Mouse (Mus musculus) MEL (cell line): ENCODE measurements around the gene Cyp2j12. TPM values are rescaled to one million over a fixed set of nuclear protein-coding genes. Genes with fewer than 3 reads are reported as not detected.

ENCODE experiments used
- DNase-seq: peaks from one replicate; pipeline ENCODE4 v3.0.0; 2011; ENCODE audit warnings: low read depth, low spot score
- H3K27ac ChIP-seq: 2 replicates; pipeline ENCODE4 v1.5.1; 2012; ENCODE audit warnings: low read depth, mild to moderate bottlenecking, control low read depth, low read length, moderate library complexity; ENCODE audit not compliant: control insufficient read depth
- H3K27me3 ChIP-seq, 2 experiments: fragments of 150-350 bp in 1 of 2; sonication (generic) in 1 of 2; 2 replicates each; pipeline ENCODE4 v1.6.1; 2012; ENCODE audit warnings: low read length in 2 of 2, mild to moderate bottlenecking in 2 of 2, improper control_type of control experiment in 1 of 2, moderate library complexity in 1 of 2; ENCODE audit not compliant: insufficient read depth in 2 of 2, control insufficient read depth in 1 of 2
- H3K36me3 ChIP-seq, 2 experiments: 2 replicates each; pipeline ENCODE4 v1.6.1; 2012 to 2014; ENCODE audit warnings: low read length in 2 of 2, improper control_type of control experiment in 1 of 2, inconsistent platforms in 1 of 2, mild to moderate bottlenecking in 1 of 2; ENCODE audit not compliant: insufficient read depth in 2 of 2, control insufficient read depth in 1 of 2
- H3K4me1 ChIP-seq, 2 experiments: fragments of 150-350 bp in 1 of 2; sonication (generic) in 1 of 2; 2 replicates each; pipeline ENCODE4 v1.6.1; 2012; ENCODE audit warnings: low read length in 2 of 2, improper control_type of control experiment in 1 of 2, mild to moderate bottlenecking in 1 of 2; ENCODE audit not compliant: insufficient read depth in 2 of 2, control insufficient read depth in 1 of 2
- H3K4me3 ChIP-seq, 2 experiments: fragments of 150-350 bp in 1 of 2; sonication (generic) in 1 of 2; 2 replicates each; pipeline ENCODE4 v1.5.1; 2012; ENCODE audit warnings: low read depth in 2 of 2, low read length in 2 of 2, mild to moderate bottlenecking in 2 of 2, moderate library complexity in 2 of 2, control low read depth in 1 of 2, improper control_type of control experiment in 1 of 2; ENCODE audit not compliant: control insufficient read depth in 1 of 2, insufficient read depth in 1 of 2
- H3K79me2 ChIP-seq: 2 replicates; pipeline ENCODE4 v1.6.1; 2012; ENCODE audit warnings: mild to moderate bottlenecking, low read length, moderate library complexity; ENCODE audit not compliant: control insufficient read depth, poor library complexity, insufficient read depth
- H3K9ac ChIP-seq: 2 replicates; pipeline ENCODE4 v1.6.1; 2012; ENCODE audit warnings: low read depth, mild to moderate bottlenecking, control low read depth, low read length, moderate library complexity; ENCODE audit not compliant: control insufficient read depth, poor library complexity, severe bottlenecking
- H3K9me3 ChIP-seq: fragments of 150-350 bp; sonication (generic); replicated peaks from 2 replicates; pipeline ENCODE4 v1.6.1; 2012; ENCODE audit warnings: mild to moderate bottlenecking, low read length, improper control_type of control experiment, moderate library complexity; ENCODE audit not compliant: insufficient read depth
- BHLHE40 ChIP-seq: IDR thresholded peaks from 2 replicates; pipeline ENCODE4 v1.6.1; 2012; ENCODE audit warnings: low read depth, mild to moderate bottlenecking, inconsistent platforms, low read length, improper control_type of control experiment, borderline replicate concordance
- CHD2 ChIP-seq: IDR thresholded peaks from 2 replicates; pipeline ENCODE4 v1.6.1; 2011; ENCODE audit warnings: low read length, improper control_type of control experiment
- E2F4 ChIP-seq: IDR thresholded peaks from 2 replicates; pipeline ENCODE4 v1.6.1; 2011; ENCODE audit warnings: low read depth, low read length, improper control_type of control experiment, borderline replicate concordance
- ELF1 ChIP-seq: IDR thresholded peaks from 2 replicates; pipeline ENCODE4 v1.6.1; 2014; ENCODE audit warnings: low read depth, mild to moderate bottlenecking, inconsistent platforms, low read length, improper control_type of control experiment, moderate library complexity
- ETS1 ChIP-seq: IDR thresholded peaks from 2 replicates; pipeline ENCODE4 v1.6.1; 2012; ENCODE audit warnings: low read depth, mild to moderate bottlenecking, inconsistent platforms, low read length, improper control_type of control experiment, moderate library complexity
- GABPA ChIP-seq: IDR thresholded peaks from 2 replicates; pipeline ENCODE4 v1.6.1; 2012; ENCODE audit warnings: low read depth, mild to moderate bottlenecking, inconsistent platforms, low read length, improper control_type of control experiment, moderate library complexity
- GATA1 ChIP-seq: IDR thresholded peaks from 2 replicates; pipeline ENCODE4 v1.6.1; 2011; ENCODE audit warnings: low read depth, low read length, improper control_type of control experiment
- MEF2A ChIP-seq: IDR thresholded peaks from 2 replicates; pipeline ENCODE4 v1.6.1; 2014; ENCODE audit warnings: low read depth, mild to moderate bottlenecking, inconsistent platforms, low read length, improper control_type of control experiment; ENCODE audit not compliant: poor library complexity, insufficient replicate concordance, severe bottlenecking; ENCODE audit errors: extremely low read depth
- MXI1 ChIP-seq: IDR thresholded peaks from 2 replicates; pipeline ENCODE4 v1.6.1; 2011; ENCODE audit warnings: mild to moderate bottlenecking, low read depth, low read length, improper control_type of control experiment
- NELFE ChIP-seq: IDR thresholded peaks from 2 replicates; pipeline ENCODE4 v1.6.1; 2011; ENCODE audit warnings: low read depth, low read length, improper control_type of control experiment
- NRF1 ChIP-seq: IDR thresholded peaks from 2 replicates; pipeline ENCODE4 v1.6.1; 2014; ENCODE audit warnings: low read depth, mild to moderate bottlenecking, inconsistent platforms, low read length, improper control_type of control experiment, moderate library complexity; ENCODE audit not compliant: poor library complexity, insufficient read depth, severe bottlenecking
- POLR2A ChIP-seq, 2 experiments: IDR thresholded peaks; 2 replicates each; pipeline ENCODE4 v1.6.1; 2011 to 2012; ENCODE audit warnings: low read length in 2 of 2, mild to moderate bottlenecking in 2 of 2, control low read depth in 1 of 2, improper control_type of control experiment in 1 of 2, low read depth in 1 of 2, moderate library complexity in 1 of 2; ENCODE audit not compliant: control insufficient read depth in 1 of 2, insufficient read depth in 1 of 2, poor library complexity in 1 of 2
- POLR2AphosphoS5 ChIP-seq: IDR thresholded peaks from 2 replicates; pipeline ENCODE4 v1.6.1; 2012; ENCODE audit warnings: low read depth, borderline replicate concordance, mild to moderate bottlenecking, inconsistent platforms, low read length, moderate library complexity, mixed read lengths
- RAD21 ChIP-seq: IDR thresholded peaks from 2 replicates; pipeline ENCODE4 v1.6.1; 2011; ENCODE audit warnings: mild to moderate bottlenecking, low read depth, low read length, improper control_type of control experiment
- RCOR1 ChIP-seq: IDR thresholded peaks from 2 replicates; pipeline ENCODE4 v1.6.1; 2012; ENCODE audit warnings: low read depth, mild to moderate bottlenecking, inconsistent platforms, low read length, improper control_type of control experiment
- SMC3 ChIP-seq: IDR thresholded peaks from 2 replicates; pipeline ENCODE4 v1.6.1; 2011; ENCODE audit warnings: low read depth, low read length, improper control_type of control experiment
- TAL1 ChIP-seq: IDR thresholded peaks from 2 replicates; pipeline ENCODE4 v1.6.1; 2012; ENCODE audit warnings: mild to moderate bottlenecking, inconsistent platforms, low read length, moderate library complexity, mixed read lengths
- TBP ChIP-seq: IDR thresholded peaks from 2 replicates; pipeline ENCODE4 v1.8.0; 2011; ENCODE audit warnings: low read depth, low read length, improper control_type of control experiment
- ZKSCAN1 ChIP-seq: IDR thresholded peaks from 2 replicates; pipeline ENCODE4 v1.6.1; 2012; ENCODE audit warnings: low read depth, mild to moderate bottlenecking, inconsistent platforms, low read length, improper control_type of control experiment, moderate library complexity
- polyA plus RNA-seq, 2 experiments: library from polyadenylated mRNA; stranded (reverse) in 1 of 2; unstranded in 1 of 2; fragments of >175 nt in 1 of 2; fragments of >200 nt in 1 of 2; gene quantifications; 2 replicates each; pipeline versions ENCODE4 v1.2.1 to v1.2.4; 2012; ENCODE audit warnings: low replicate concordance in 2 of 2, low read depth in 1 of 2; ENCODE audit not compliant: insufficient read length in 2 of 2, insufficient read depth in 1 of 2, missing spikeins in 1 of 2
- total RNA-seq: library from RNA; depleted of rRNA; stranded (reverse); fragments of 300-350 nt; gene quantifications from 2 replicates; pipeline ENCODE4 v1.2.3, GENCODE M21; 2012

Gene Cyp2j12
- total and polyA plus RNA-seq, 3 experiments: not detected

DNA sequence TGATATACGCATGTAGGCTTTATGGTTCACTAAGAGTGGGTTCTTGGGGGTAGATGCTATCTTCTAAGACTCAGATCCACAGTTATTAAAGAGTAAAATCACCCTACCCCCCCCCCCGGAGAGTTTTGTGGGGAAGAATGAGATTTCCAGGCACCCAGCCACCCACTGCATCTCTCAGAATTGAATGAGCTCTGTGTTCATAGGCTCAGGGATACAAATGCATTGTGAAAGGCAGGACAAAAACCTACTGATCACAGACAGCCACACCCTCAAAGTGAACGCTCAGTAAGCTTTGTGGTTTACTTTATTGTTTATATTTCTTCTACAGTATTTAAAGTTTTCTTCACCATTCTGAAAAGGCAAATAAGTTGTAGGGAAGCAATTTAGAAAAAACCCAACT lies 6.7 kb downstream of the Cyp2j12 start:
- Histone ChIP-seq H3K4me3 (no peak overlapping the region), H3K79me2 (no peaks in the 10 kb centered on the region), H3K27ac (no peak overlapping the region), H3K4me1 (no peaks in the 10 kb centered on the region), H3K36me3 (no peaks in the 10 kb centered on the region), H3K9me3 (no peaks in the 10 kb centered on the region), H3K27me3 (no peaks in the 10 kb centered on the region), H3K9ac (no peak overlapping the region)
- TF ChIP-seq E2F4 (no peak), RAD21 (no peak), ZKSCAN1 (no peak), TAL1 (no peak), SMC3 (no peak), ETS1 (no peak), GATA1 (no peak), CHD2 (no peak), NELFE (no peak), MXI1 (no peak), POLR2A (IDR thresholded peaks at IDR 0.05; ENCODE audit: control insufficient read depth in 1 of 2, insufficient read depth in 1 of 2, low read depth in 1 of 2, low read length in 2 of 2, poor library complexity in 1 of 2) (no peak), ELF1 (no peak), RCOR1 (no peak), MEF2A (no peak), GABPA (no peak), NRF1 (no peak), BHLHE40 (no peak), TBP (no peak)
- no peak for DNase-seq

DNA sequence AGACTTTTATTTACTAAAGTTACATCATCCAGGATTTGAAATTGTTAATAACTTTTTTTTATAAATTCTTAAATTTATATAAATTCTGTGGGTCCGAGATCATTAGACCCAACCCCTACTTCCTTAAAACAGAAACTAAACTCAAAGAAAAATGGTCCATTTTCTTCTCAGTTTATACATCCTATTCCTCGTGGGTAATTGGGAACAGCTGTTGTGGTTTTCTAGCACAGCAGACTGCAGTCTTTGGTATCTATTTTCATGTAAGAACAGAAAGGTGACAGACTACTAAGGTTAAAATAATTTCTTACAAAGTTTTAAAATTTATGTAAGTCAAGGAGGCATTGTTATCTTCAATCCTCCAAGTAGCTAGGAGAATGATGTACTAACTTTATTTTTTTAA lies 44.1 kb downstream of the Cyp2j12 start:
- Histone ChIP-seq H3K27me3 (no peaks in the 10 kb centered on the region), H3K9ac (no peak overlapping the region), H3K27ac (no peak overlapping the region)
- TF ChIP-seq GABPA (no peak), MEF2A (no peak), POLR2AphosphoS5 (no peak)
- TF ChIP-seq, all 39 proteins: peak for 0
- H3K9me3 ChIP-seq: no peaks in the 10 kb centered on the region
- H3K4me1 ChIP-seq: no peaks in the 10 kb centered on the region
- no peaks in the 10 kb centered on the region for H3K79me2 ChIP-seq
- H3K36me3 ChIP-seq: no peaks in the 10 kb centered on the region
- no peak for DNase-seq
- H3K4me3 ChIP-seq: no peak overlapping the region
